Mouse (Mus musculus) CH12.LX (cell line): Measurements from ENCODE around the gene Spink2. TPM values are rescaled to one million over a fixed set of nuclear protein-coding genes. Genes with fewer than 3 reads are reported as not detected.
A peak's percentile ranks its signal among the peaks of the same experiment; 100 is the strongest.

ENCODE experiments used
- DNase-seq: peaks from one replicate; pipeline ENCODE4 v3.0.0-alpha.2; 2013; ENCODE audit errors: extremely low read depth
- H3K27ac ChIP-seq: 2 replicates; pipeline ENCODE4 v1.5.1; 2012; ENCODE audit warnings: low read depth, mild to moderate bottlenecking, control low read depth, moderate library complexity; ENCODE audit not compliant: insufficient read depth
- H3K27me3 ChIP-seq: replicated peaks from 2 replicates; pipeline ENCODE3; 2012; ENCODE audit warnings: inconsistent platforms
- H3K36me3 ChIP-seq, 2 experiments: replicated peaks in 1 of 2; 2 replicates each; pipeline versions ENCODE3 to v1.6.1; 2012; ENCODE audit warnings: inconsistent platforms in 1 of 2, low read length in 1 of 2, mild to moderate bottlenecking in 1 of 2, mixed read lengths in 1 of 2, moderate library complexity in 1 of 2; ENCODE audit not compliant: control insufficient read depth in 1 of 2, insufficient read depth in 1 of 2
- H3K4me1 ChIP-seq, 2 experiments: 2 replicates each; pipeline ENCODE4 v1.6.1; 2012; ENCODE audit warnings: inconsistent platforms in 1 of 2, moderate library complexity in 1 of 2; ENCODE audit not compliant: insufficient read depth in 2 of 2, control insufficient read depth in 1 of 2
- H3K4me2 ChIP-seq: 2 replicates; pipeline ENCODE4 v1.6.1; 2012; ENCODE audit warnings: low read depth, mild to moderate bottlenecking, control low read depth; ENCODE audit not compliant: poor library complexity, insufficient read depth, severe bottlenecking
- H3K4me3 ChIP-seq, 3 experiments: fragments of 150-350 bp in 1 of 3; sonication (generic) in 1 of 3; replicated peaks in 1 of 3; 2 replicates each; pipeline versions ENCODE3 to v1.5.1; 2011 to 2012; ENCODE audit warnings: low read depth in 2 of 3, low read length in 2 of 3, mild to moderate bottlenecking in 2 of 3, moderate library complexity in 2 of 3, control low read depth in 1 of 3, improper control_type of control experiment in 1 of 3, inconsistent platforms in 1 of 3, mixed read lengths in 1 of 3; ENCODE audit not compliant: poor library complexity in 1 of 3
- H3K79me2 ChIP-seq: replicated peaks from 2 replicates; pipeline ENCODE4 v1.6.1; 2012; ENCODE audit warnings: mild to moderate bottlenecking, moderate library complexity; ENCODE audit not compliant: control insufficient read depth, poor library complexity, insufficient read depth, severe bottlenecking; ENCODE audit errors: extremely low read depth
- H3K9ac ChIP-seq: 2 replicates; pipeline ENCODE4 v1.6.1; 2012; ENCODE audit warnings: low read depth, mild to moderate bottlenecking, control low read depth, moderate library complexity; ENCODE audit not compliant: insufficient read depth
- H3K9me3 ChIP-seq: replicated peaks from 2 replicates; pipeline ENCODE3; 2012; ENCODE audit warnings: low read length, inconsistent platforms, mixed read lengths
- CTCF ChIP-seq, 2 experiments: IDR thresholded peaks in 1 of 2; conservative IDR thresholded peaks in 1 of 2; 2 replicates each; pipeline ENCODE4 v1.5.1; 2011 to 2012; ENCODE audit warnings: low read depth in 2 of 2, low read length in 2 of 2, improper control_type of control experiment in 1 of 2, inconsistent platforms in 1 of 2, mild to moderate bottlenecking in 1 of 2, moderate library complexity in 1 of 2
- ELF1 ChIP-seq: IDR thresholded peaks from 2 replicates; pipeline ENCODE4 v1.6.1; 2014; ENCODE audit warnings: low read depth, mild to moderate bottlenecking, inconsistent platforms, low read length, improper control_type of control experiment
- ETS1 ChIP-seq: conservative IDR thresholded peaks from 2 replicates; pipeline ENCODE4 v1.6.1; 2012; ENCODE audit warnings: low read depth, mild to moderate bottlenecking, inconsistent platforms, low read length, improper control_type of control experiment, moderate library complexity
- GABPA ChIP-seq: IDR thresholded peaks from 2 replicates; pipeline ENCODE4 v1.6.1; 2012; ENCODE audit warnings: low read depth, low read length, improper control_type of control experiment, inconsistent platforms; ENCODE audit not compliant: insufficient replicate concordance
- JUN ChIP-seq: IDR thresholded peaks from 2 replicates; pipeline ENCODE4 v1.6.1; 2011; ENCODE audit warnings: low read depth, mild to moderate bottlenecking, low read length, improper control_type of control experiment, moderate library complexity; ENCODE audit not compliant: insufficient read depth
- MXI1 ChIP-seq: IDR thresholded peaks from 2 replicates; pipeline ENCODE4 v1.6.1; 2011; ENCODE audit warnings: mild to moderate bottlenecking, low read depth, low read length, improper control_type of control experiment
- MYC ChIP-seq: IDR thresholded peaks from 2 replicates; pipeline ENCODE4 v1.6.1; 2011; ENCODE audit warnings: low read depth, mild to moderate bottlenecking, improper control_type of control experiment, low read length
- POLR2A ChIP-seq: IDR thresholded peaks from 2 replicates; pipeline ENCODE4 v1.6.1; 2011; ENCODE audit warnings: low read depth, mild to moderate bottlenecking, improper control_type of control experiment, low read length
- RAD21 ChIP-seq: IDR thresholded peaks from 2 replicates; pipeline ENCODE4 v1.6.1; 2011; ENCODE audit warnings: low read depth, mild to moderate bottlenecking, low read length, improper control_type of control experiment, moderate library complexity
- SMC3 ChIP-seq: IDR thresholded peaks from 2 replicates; pipeline ENCODE4 v1.6.1; 2011; ENCODE audit warnings: low read depth, low read length, improper control_type of control experiment
- TBP ChIP-seq: conservative IDR thresholded peaks from 2 replicates; pipeline ENCODE4 v1.6.1; 2011; ENCODE audit warnings: low read depth, low read length, improper control_type of control experiment
- UBTF ChIP-seq: IDR thresholded peaks from 2 replicates; pipeline ENCODE4 v1.6.1; 2012; ENCODE audit warnings: low read depth, mild to moderate bottlenecking, inconsistent platforms, low read length, improper control_type of control experiment, moderate library complexity
- USF2 ChIP-seq: conservative IDR thresholded peaks from 2 replicates; pipeline ENCODE4 v1.6.1; 2011; ENCODE audit warnings: low read depth, low read length, improper control_type of control experiment
- ZKSCAN1 ChIP-seq: IDR thresholded peaks from 2 replicates; pipeline ENCODE4 v1.6.1; 2012; ENCODE audit warnings: low read depth, inconsistent platforms, low read length, improper control_type of control experiment, borderline replicate concordance
- ZMIZ1 ChIP-seq: IDR thresholded peaks from 2 replicates; pipeline ENCODE4 v1.6.1; 2012; ENCODE audit warnings: low read depth, mild to moderate bottlenecking, inconsistent platforms, low read length, improper control_type of control experiment
- dilution Hi-C: fragments of 300-500 bp; cut with MboI; formaldehyde crosslinking; loops from 2 replicates; pipeline ENCODE4 v1.14.3; 2020; ENCODE audit warnings: low sequenced_read_pairs; ENCODE audit not compliant: extremely low pct_unique_long_range_greater_than_20kb, extremely low pct_ligation_motif_present
- in situ Hi-C: fragments of 300-500 bp; cut with MboI; formaldehyde crosslinking; loops from 3 replicates; pipeline ENCODE4 v1.14.3; 2019; ENCODE audit warnings: low sequenced_read_pairs, low pct_ligation_motif_present, low pct_unique_long_range_greater_than_20kb, mixed read lengths
- polyA plus RNA-seq: library from polyadenylated mRNA; unstranded; fragments of >175 nt; gene quantifications from 2 replicates; pipeline ENCODE4 v1.2.1, GENCODE M21; 2012; ENCODE audit warnings: low read depth; ENCODE audit not compliant: insufficient read length
- total RNA-seq, 2 experiments: library from RNA; depleted of rRNA; stranded (reverse); fragments of 300-350 nt in 1 of 2; fragments of >200 nt in 1 of 2; gene quantifications; 2 replicates each; pipeline ENCODE4 v1.2.3; 2012 to 2014

The Spink2 gene
- total and polyA plus RNA-seq, 3 experiments = 0.42 to 1.3 TPM; not detected in 1

- no peaks in the 10 kb centered on the region for H3K36me3 ChIP-seq
- no peak overlapping the region for H3K4me2 ChIP-seq
- H3K9me3 ChIP-seq = no peaks in the 10 kb centered on the region
- TF ChIP-seq GABPA (no peak), RAD21 (peak; percentile 78), CTCF (conservative IDR thresholded peaks at IDR 0.05 in 1 of 2, IDR thresholded peaks at IDR 0.05 in 1 of 2; ENCODE audit: low read depth in 2 of 2, low read length in 2 of 2) (peak; percentile 15 to 77; a peak in 2 of 4 replicates), SMC3 (peak; percentile 64)
- no peaks in the 10 kb centered on the region for H3K4me1 ChIP-seq
- peak; percentile 67 for DNase-seq
- no peak overlapping the region for H3K9ac ChIP-seq
- no peaks in the 10 kb centered on the region for H3K27me3 ChIP-seq
- H3K79me2 ChIP-seq = no peaks in the 10 kb centered on the region
- in situ Hi-C loops = no loop called here
- H3K27ac ChIP-seq = no peak overlapping the region
- H3K4me3 ChIP-seq = no peak overlapping the region
- dilution Hi-C loops = no loop called here
Observed at GRCm38 (mm10) chr5:77228986-77229385, 17.7 kb upstream of the Spink2 start.

DNA sequence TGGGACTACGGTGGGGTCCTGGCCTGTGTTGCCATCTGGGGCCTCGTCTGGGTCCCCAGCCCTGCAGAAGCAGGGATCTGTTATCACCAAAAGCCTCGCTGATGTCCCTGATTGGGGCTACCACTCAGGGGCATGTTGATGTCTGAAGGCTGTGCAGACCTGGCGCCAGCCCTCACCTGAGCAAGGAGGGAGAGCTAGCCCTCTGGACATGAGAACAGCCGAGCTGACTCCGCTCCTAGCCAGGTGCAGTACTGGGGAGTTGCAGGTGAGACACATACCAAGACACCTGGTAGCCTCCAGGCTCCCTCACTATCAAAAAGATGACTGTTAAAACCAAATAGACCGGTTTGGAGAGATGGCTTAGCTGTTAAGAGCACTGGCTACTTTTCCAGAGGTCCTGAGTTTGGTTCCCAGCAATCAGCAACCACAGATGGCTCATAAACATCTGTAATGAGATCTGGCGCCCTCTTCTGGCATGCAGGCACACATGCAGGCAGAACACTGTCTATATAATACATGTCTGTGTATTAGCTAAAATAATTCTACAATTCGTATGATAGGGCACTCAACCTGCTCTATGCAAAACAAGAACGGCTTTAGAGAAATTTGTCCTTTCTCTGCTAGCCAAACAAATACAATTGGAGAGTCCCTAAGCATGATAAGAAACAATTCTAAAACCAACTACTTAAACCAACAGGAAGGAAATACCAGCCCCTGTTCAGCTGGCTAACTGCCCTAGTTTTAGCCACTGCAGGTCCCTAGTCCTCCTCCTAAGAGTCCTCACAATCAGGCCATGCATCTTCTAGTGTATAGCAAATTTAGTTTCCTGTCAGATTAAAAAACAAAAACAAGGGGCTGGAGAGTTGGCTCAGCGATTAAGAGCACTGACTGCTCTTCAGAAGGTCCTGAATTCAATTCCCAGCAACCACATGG lies 12.0 kb upstream of the Spink2 start:
- no peak overlapping the region for H3K4me3 ChIP-seq
- H3K79me2 ChIP-seq = no peaks in the 10 kb centered on the region
- H3K27ac ChIP-seq = no peak overlapping the region
- no peak for TF ChIP-seq ZMIZ1
- peak; percentile 31 for TF ChIP-seq RAD21
- TF ChIP-seq MXI1 = no peak
- TF ChIP-seq JUN = no peak
- TF ChIP-seq TBP = no peak
- TF ChIP-seq ETS1 = no peak
- no peak for TF ChIP-seq USF2
- TF ChIP-seq ELF1 = no peak
- no peak for TF ChIP-seq POLR2A
- no peak for TF ChIP-seq UBTF
- no peak for TF ChIP-seq ZKSCAN1
- TF ChIP-seq GABPA = no peak
- TF ChIP-seq CTCF (conservative IDR thresholded peaks at IDR 0.05 in 1 of 2, IDR thresholded peaks at IDR 0.05 in 1 of 2; ENCODE audit: low read depth in 2 of 2, low read length in 2 of 2) = peak; percentile 60 to 64
- TF ChIP-seq MYC = peak; percentile 16; the same call in 1 of the 2 replicates
- peak; percentile 55 for TF ChIP-seq SMC3
- H3K9me3 ChIP-seq = peaks cover 8% of the 10 kb centered on the region
- dilution Hi-C loops = no loop called here
- no peaks in the 10 kb centered on the region for H3K27me3 ChIP-seq
- H3K4me2 ChIP-seq = no peak overlapping the region
- no peaks in the 10 kb centered on the region for H3K36me3 ChIP-seq
- in situ Hi-C loops = no loop called here
- no peak overlapping the region for H3K9ac ChIP-seq
- no peaks in the 10 kb centered on the region for H3K4me1 ChIP-seq
- DNase-seq = peak; percentile 25
